Mouse (Mus musculus) ES-E14 (cell line): ENCODE results near the gene Aox4.

Experiments used
- HCFC1 ChIP-seq: IDR thresholded peaks from 2 replicates; pipeline ENCODE4 v1.6.1; 2012; ENCODE audit warnings: low read length, inconsistent platforms, borderline replicate concordance; ENCODE audit not compliant: insufficient read depth
- MAFK ChIP-seq: IDR thresholded peaks from 2 replicates; pipeline ENCODE4 v1.6.1; 2014; ENCODE audit warnings: mild to moderate bottlenecking, low read depth, low read length, inconsistent platforms; ENCODE audit not compliant: insufficient read depth

DNA sequence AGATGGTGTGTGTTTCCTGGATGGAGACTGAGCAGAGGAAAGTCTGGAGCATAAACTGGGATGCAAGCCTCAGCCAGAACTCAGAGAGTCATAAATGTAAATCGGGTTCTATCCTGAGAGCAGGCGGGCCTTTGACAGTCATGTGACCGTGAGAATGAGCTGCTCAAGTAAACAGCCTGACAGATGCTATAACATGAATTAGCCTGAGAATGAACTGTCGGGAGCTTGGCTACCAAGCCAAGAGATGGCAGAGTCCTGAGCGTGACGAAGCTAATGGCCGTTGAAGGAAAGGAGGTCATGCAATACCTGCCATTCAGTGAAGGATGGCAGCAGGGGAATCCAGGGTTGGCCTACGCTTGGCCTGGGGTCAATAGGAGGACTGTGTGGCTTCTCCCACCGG is 13.2 kb upstream of the Aox4 start:
- TF ChIP-seq MAFK (no peak), HCFC1 (no peak)
